Mouse (Mus musculus) lung, postnatal 36 days (tissue): Measurements from ENCODE around the gene Usp12.
"Not testable (repeated sequence)": the region's sequence is repeated elsewhere in the genome, so short reads cannot be mapped to it uniquely, and the experiment has no call there.

Experiments used
- DNase-seq: peaks from one replicate; pipeline ENCODE4 v3.0.0; 2022; ENCODE audit warnings: mixed read lengths

The Usp12 gene

GRCm38 (mm10) chr5:146736348-146736747 is 58.5 kb downstream of the Usp12 start:
- no peak for DNase-seq

- not testable (repeated sequence) for DNase-seq
Observed at GRCm38 (mm10) chr5:146735054-146735453, 59.8 kb downstream of the Usp12 start.

GRCm38 (mm10) chr5:146733888-146734640 is 60.7 kb downstream of the Usp12 start:
- DNase-seq, result peak; percentile 62

- DNase-seq, result no peak
Observed at GRCm38 (mm10) chr5:146733372-146733771, 61.4 kb downstream of the Usp12 start.

- no peak for DNase-seq
Observed at GRCm38 (mm10) chr5:146727006-146727405, 67.8 kb downstream of the Usp12 start.

GRCm38 (mm10) chr5:146724956-146725355 is 69.8 kb downstream of the Usp12 start:
- no peak for DNase-seq

GRCm38 (mm10) chr5:146723452-146723851 is 71.4 kb downstream of the Usp12 start:
- DNase-seq, result no peak

GRCm38 (mm10) chr5:146722226-146722625 is 72.6 kb downstream of the Usp12 start:
- DNase-seq, result no peak

GRCm38 (mm10) chr5:146719584-146720356 is 75.0 kb downstream of the Usp12 start:
- DNase-seq, result no peak

GRCm38 (mm10) chr5:146713836-146714235 is 81.0 kb downstream of the Usp12 start:
- no peak for DNase-seq

GRCm38 (mm10) chr5:146713088-146713487 is 81.7 kb downstream of the Usp12 start:
- DNase-seq, result no peak

- no peak for DNase-seq
Observed at GRCm38 (mm10) chr5:146712282-146712918, 82.4 kb downstream of the Usp12 start.

- DNase-seq, result no peak
Observed at GRCm38 (mm10) chr5:146709361-146709760, 85.4 kb downstream of the Usp12 start.

GRCm38 (mm10) chr5:146705815-146706408 is 88.9 kb downstream of the Usp12 start:
- DNase-seq, result peak; percentile 93

- DNase-seq, result no peak
Observed at GRCm38 (mm10) chr5:146705411-146705810, 89.4 kb downstream of the Usp12 start.

GRCm38 (mm10) chr5:146704241-146704640 is 90.6 kb downstream of the Usp12 start:
- no peak for DNase-seq

GRCm38 (mm10) chr5:146703710-146704121 is 91.1 kb downstream of the Usp12 start:
- DNase-seq, result no peak

GRCm38 (mm10) chr5:146700099-146700498 is 94.7 kb downstream of the Usp12 start:
- DNase-seq, result no peak

- no peak for DNase-seq
Observed at GRCm38 (mm10) chr5:146699433-146700019, 95.3 kb downstream of the Usp12 start.

- DNase-seq, result no peak
Observed at GRCm38 (mm10) chr5:146695543-146695942, 99.3 kb downstream of the Usp12 start.

- DNase-seq, result no peak
Observed at GRCm38 (mm10) chr5:146692976-146693361, 101.8 kb downstream of the Usp12 start.

- DNase-seq, result peak; percentile 56
Observed at GRCm38 (mm10) chr5:146692361-146692975, 102.3 kb downstream of the Usp12 start.
